Mouse (Mus musculus) bone marrow macrophage, adult 2 months (primary cell): Measurements from ENCODE around the gene Tshz2.

Source experiments
- CTCF ChIP-seq: IDR thresholded peaks from 2 replicates; pipeline ENCODE4 v1.5.1; 2012; ENCODE audit warnings: low read depth, mild to moderate bottlenecking, low read length, moderate library complexity
- POLR2A ChIP-seq: IDR thresholded peaks from 2 replicates; pipeline ENCODE4 v1.6.1; 2012; ENCODE audit warnings: mild to moderate bottlenecking, low read depth, low read length, borderline replicate concordance

GRCm38 (mm10) chr2:170043290-170043689, 410.5 kb downstream of the Tshz2 start:
- TF ChIP-seq CTCF = no peak
- TF ChIP-seq POLR2A = no peak
